Mouse (Mus musculus) testis, adult 2 months (tissue): ENCODE data around the gene Umps. TPM values are rescaled to one million over a fixed set of nuclear protein-coding genes. Genes with fewer than 3 reads are reported as not detected.

Experiments used
- H3K27ac ChIP-seq: fragments of 200-500 bp; 2 replicates; pipeline ENCODE4 v1.5.1; 2012; ENCODE audit warnings: low read depth, low read length; ENCODE audit not compliant: control insufficient read depth, insufficient read depth
- H3K27me3 ChIP-seq: fragments of 200-500 bp; 2 replicates; pipeline ENCODE4 v1.6.1; 2012; ENCODE audit warnings: mild to moderate bottlenecking, low read length, moderate library complexity; ENCODE audit not compliant: control insufficient read depth, insufficient read depth
- H3K36me3 ChIP-seq: fragments of 200-500 bp; 2 replicates; pipeline ENCODE4 v1.6.1; 2012; ENCODE audit warnings: mild to moderate bottlenecking, low read length; ENCODE audit not compliant: control insufficient read depth, insufficient read depth
- H3K4me1 ChIP-seq: fragments of 200-500 bp; 2 replicates; pipeline ENCODE4 v1.6.1; 2012; ENCODE audit warnings: low read length; ENCODE audit not compliant: control insufficient read depth, insufficient read depth
- H3K4me3 ChIP-seq: fragments of 200-500 bp; 2 replicates; pipeline ENCODE4 v1.5.1; 2012; ENCODE audit warnings: low read depth, mild to moderate bottlenecking, low read length, moderate library complexity, mixed read lengths; ENCODE audit not compliant: control insufficient read depth
- CTCF ChIP-seq: fragments of 200-500 bp; IDR thresholded peaks from 2 replicates; pipeline ENCODE4 v1.5.1; 2012; ENCODE audit warnings: low read depth, mild to moderate bottlenecking, inconsistent platforms, low read length, moderate library complexity; ENCODE audit not compliant: control insufficient read depth, insufficient read depth, insufficient replicate concordance
- POLR2A ChIP-seq: fragments of 200-500 bp; IDR thresholded peaks from 2 replicates; pipeline ENCODE4 v1.6.1; 2012; ENCODE audit warnings: low read depth, mild to moderate bottlenecking, inconsistent platforms, low read length, moderate library complexity; ENCODE audit not compliant: control insufficient read depth
- polyA plus RNA-seq: library from polyadenylated mRNA; depleted of rRNA; stranded (reverse); fragments of >200 nt; gene quantifications from 2 replicates; pipeline ENCODE4 v1.2.3, GENCODE M21; 2012

The Umps gene
- polyA plus RNA-seq, 1 experiment = 12.6 TPM

DNA sequence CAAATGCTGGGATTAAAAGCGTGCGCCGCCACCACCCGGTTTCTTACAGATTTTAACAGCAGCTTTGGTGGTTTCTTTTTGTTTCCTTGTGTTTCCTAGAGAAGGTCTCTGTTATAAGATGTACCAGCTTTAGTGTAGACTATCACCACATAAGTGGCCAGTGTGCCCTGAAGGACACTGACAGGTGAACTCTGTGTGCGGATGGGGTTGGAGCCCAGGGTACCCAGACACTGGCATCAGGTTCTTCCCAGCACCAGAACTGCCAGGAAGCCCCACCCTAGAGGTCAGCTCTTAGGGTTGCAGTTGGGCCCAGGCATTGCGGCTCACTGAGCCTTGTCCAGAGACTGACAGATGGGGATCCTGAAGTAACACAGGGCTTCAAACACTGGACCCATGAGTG lies 23.4 kb downstream of the Umps start:
- Histone ChIP-seq H3K4me1 (no peaks in the 10 kb centered on the region), H3K4me3 (no peak overlapping the region), H3K36me3 (no peaks in the 10 kb centered on the region), H3K27me3 (no peaks in the 10 kb centered on the region), H3K27ac (no peak overlapping the region)
- no peak for TF ChIP-seq CTCF
- TF ChIP-seq POLR2A = no peak

DNA sequence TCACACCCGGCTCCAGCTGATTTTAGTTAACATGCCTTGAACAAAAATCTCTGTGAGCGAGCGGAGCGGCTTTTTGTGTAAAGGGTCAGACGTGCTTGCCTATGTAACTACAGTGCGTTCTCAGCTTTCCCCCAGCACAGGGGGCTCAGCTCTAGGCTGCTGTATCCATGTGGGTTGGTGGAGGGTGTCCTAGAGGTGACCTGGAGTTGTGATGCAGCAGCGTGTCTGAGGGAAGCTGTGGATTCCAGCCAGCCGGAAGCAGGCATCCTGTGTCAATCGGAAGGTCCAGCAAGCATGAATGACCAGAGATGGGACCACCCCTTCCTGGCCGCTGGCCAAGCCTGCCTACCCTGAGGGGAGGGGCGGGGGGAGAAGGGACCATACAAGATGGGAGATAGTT lies 24.5 kb downstream of the Umps start:
- TF ChIP-seq POLR2A (no peak), CTCF (no peak)
- H3K4me1 ChIP-seq = no peaks in the 10 kb centered on the region
- no peaks in the 10 kb centered on the region for H3K36me3 ChIP-seq
- H3K27me3 ChIP-seq = no peaks in the 10 kb centered on the region
- no peak overlapping the region for H3K4me3 ChIP-seq
- no peak overlapping the region for H3K27ac ChIP-seq

- peak overlapping the region; percentile 40 for H3K27ac ChIP-seq
- no peak overlapping the region for H3K4me3 ChIP-seq
- no peaks in the 10 kb centered on the region for H3K36me3 ChIP-seq
- TF ChIP-seq POLR2A (no peak), CTCF (no peak)
- no peaks in the 10 kb centered on the region for H3K27me3 ChIP-seq
- H3K4me1 ChIP-seq = no peaks in the 10 kb centered on the region
These were observed 25.5 kb downstream of the Umps start for GRCm38 (mm10) chr16:33941271-33941781.

DNA sequence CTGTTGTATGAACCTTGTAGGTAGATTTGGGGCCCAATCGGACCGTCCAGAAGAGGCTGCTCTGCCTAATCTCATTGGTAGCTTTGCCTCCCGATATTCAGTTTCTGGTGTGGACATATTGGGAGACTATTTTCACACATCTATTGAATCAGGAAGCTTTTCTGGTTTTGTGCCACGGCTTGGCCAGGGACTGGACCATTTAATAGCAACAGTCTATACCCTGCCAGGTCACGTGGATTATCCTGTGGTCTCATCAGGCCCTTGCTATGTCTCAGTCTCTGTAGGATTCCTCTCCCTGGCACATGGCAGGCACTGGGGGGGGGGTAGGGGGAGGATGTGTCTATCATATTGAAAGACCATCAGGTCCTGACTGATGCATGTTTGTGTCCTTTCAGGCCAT lies 26.7 kb downstream of the Umps start:
- Histone ChIP-seq H3K27me3 (no peaks in the 10 kb centered on the region), H3K4me1 (no peaks in the 10 kb centered on the region), H3K36me3 (no peaks in the 10 kb centered on the region), H3K27ac (no peak overlapping the region), H3K4me3 (no peak overlapping the region)
- TF ChIP-seq CTCF = no peak
- no peak for TF ChIP-seq POLR2A

DNA sequence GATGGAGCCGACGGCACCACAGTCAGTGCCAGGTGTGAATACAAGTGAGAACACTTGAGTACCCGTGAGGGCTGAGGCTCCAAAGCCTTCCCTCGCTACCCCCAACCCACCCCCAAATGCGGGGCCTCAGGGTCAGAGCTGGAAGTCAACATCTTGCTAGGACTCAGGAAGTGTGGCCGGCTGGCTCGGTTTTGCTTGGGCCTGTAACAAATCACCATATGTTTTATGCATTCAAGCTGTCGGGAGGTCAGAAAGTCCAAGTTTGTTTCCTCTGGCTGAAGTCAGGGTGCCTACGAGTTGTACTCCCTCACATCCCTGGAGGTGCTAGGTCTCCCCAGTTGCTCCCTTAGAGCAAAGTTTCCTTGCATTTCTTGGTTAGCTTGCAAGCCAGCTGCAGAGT lies 27.2 kb downstream of the Umps start:
- TF ChIP-seq CTCF = no peak
- no peak for TF ChIP-seq POLR2A
- H3K27ac ChIP-seq = no peak overlapping the region
- H3K4me3 ChIP-seq = no peak overlapping the region
- H3K27me3 ChIP-seq = no peaks in the 10 kb centered on the region
- H3K4me1 ChIP-seq = no peaks in the 10 kb centered on the region; the same call in 1 of the 2 replicates
- no peaks in the 10 kb centered on the region for H3K36me3 ChIP-seq

- TF ChIP-seq CTCF = no peak
- TF ChIP-seq POLR2A = no peak
- Histone ChIP-seq H3K27me3 (no peaks in the 10 kb centered on the region), H3K4me1 (no peaks in the 10 kb centered on the region; the same call in 1 of the 2 replicates), H3K4me3 (no peak overlapping the region), H3K36me3 (no peaks in the 10 kb centered on the region), H3K27ac (no peak overlapping the region)
These were observed 27.7 kb downstream of the Umps start for GRCm38 (mm10) chr16:33939133-33939531.

- no peaks in the 10 kb centered on the region for H3K36me3 ChIP-seq
- no peak overlapping the region for H3K4me3 ChIP-seq
- no peaks in the 10 kb centered on the region for H3K27me3 ChIP-seq
- H3K4me1 ChIP-seq = no peaks in the 10 kb centered on the region; the same call in 1 of the 2 replicates
- H3K27ac ChIP-seq = peak overlapping the region; percentile 25; the same call in 1 of the 2 replicates
- TF ChIP-seq CTCF (no peak), POLR2A (no peak)
These were observed 28.3 kb downstream of the Umps start for GRCm38 (mm10) chr16:33938311-33939132.
